Mouse (Mus musculus) liver, adult 2 months (tissue): Measurements from ENCODE around the gene Chst15. TPM values are rescaled to one million over a fixed set of nuclear protein-coding genes. Genes with fewer than 3 reads are reported as not detected.

Experiments used
- DNase-seq: peaks from one replicate; pipeline ENCODE4 v3.0.0-alpha.2; 2011; ENCODE audit warnings: low read depth, low spot score; ENCODE audit errors: extremely low read depth
- H3K27ac ChIP-seq: fragments of 200-500 bp; replicated peaks from 2 replicates; pipeline ENCODE4 v1.5.1; 2012; ENCODE audit warnings: low read depth, mild to moderate bottlenecking, control low read depth, inconsistent platforms, low read length; ENCODE audit not compliant: insufficient read depth
- H3K27me3 ChIP-seq: fragments of 200-500 bp; 2 replicates; pipeline ENCODE4 v1.6.1; 2012; ENCODE audit warnings: mild to moderate bottlenecking, moderate library complexity, low read length, inconsistent platforms; ENCODE audit not compliant: control insufficient read depth, insufficient read depth
- H3K36me3 ChIP-seq: fragments of 200-500 bp; 2 replicates; pipeline ENCODE4 v1.6.1; 2012; ENCODE audit warnings: low read length, inconsistent platforms; ENCODE audit not compliant: control insufficient read depth, insufficient read depth
- H3K4me1 ChIP-seq: fragments of 200-500 bp; 2 replicates; pipeline ENCODE4 v1.6.1; 2011; ENCODE audit warnings: low read length; ENCODE audit not compliant: control insufficient read depth, insufficient read depth
- H3K4me3 ChIP-seq: fragments of 200-500 bp; 2 replicates; pipeline ENCODE4 v1.5.1; 2011; ENCODE audit warnings: low read depth, mild to moderate bottlenecking, control low read depth, low read length, moderate library complexity; ENCODE audit not compliant: insufficient read depth
- H3K79me2 ChIP-seq: fragments of 200-500 bp; 2 replicates; pipeline ENCODE4 v1.6.1; 2012; ENCODE audit warnings: inconsistent platforms, mild to moderate bottlenecking, low read length, moderate library complexity; ENCODE audit not compliant: control insufficient read depth, insufficient read depth
- H3K9ac ChIP-seq: fragments of 200-500 bp; 2 replicates; pipeline ENCODE4 v1.6.1; 2012; ENCODE audit warnings: low read depth, mild to moderate bottlenecking, control low read depth, inconsistent platforms, low read length
- CTCF ChIP-seq: fragments of 200-500 bp; IDR thresholded peaks from 2 replicates; pipeline ENCODE4 v1.5.1; 2011; ENCODE audit warnings: low read depth, low read length, control low read depth
- POLR2A ChIP-seq: fragments of 200-500 bp; IDR thresholded peaks from 2 replicates; pipeline ENCODE4 v1.6.1; 2011; ENCODE audit warnings: low read length, control low read depth; ENCODE audit not compliant: insufficient read depth; ENCODE audit errors: extremely low read depth
- WGBS: fragments of 180-500 bp; shearing (Covaris S2); methylation state at CpG from one replicate; pipeline ENCODE4 v1.1.7; 2018; 5-methylcytosine and 5-hydroxymethylcytosine counted together
- polyA plus RNA-seq: library from polyadenylated mRNA; depleted of rRNA; stranded (reverse); fragments of >200 nt; gene quantifications from 2 replicates; pipeline ENCODE4 v1.2.3, GENCODE M21; 2012; rRNA removed
- total RNA-seq: library from RNA; depleted of rRNA; stranded (reverse); fragments of >200 nt; gene quantifications from 2 replicates; pipeline ENCODE4 v1.2.3, GENCODE M21; 2014; rRNA removed

Chst15 gene
- total RNA-seq: 6.5 and 10.4 TPM in 2 replicates
- polyA plus RNA-seq: 3.0 and 4.3 TPM in 2 replicates

DNA sequence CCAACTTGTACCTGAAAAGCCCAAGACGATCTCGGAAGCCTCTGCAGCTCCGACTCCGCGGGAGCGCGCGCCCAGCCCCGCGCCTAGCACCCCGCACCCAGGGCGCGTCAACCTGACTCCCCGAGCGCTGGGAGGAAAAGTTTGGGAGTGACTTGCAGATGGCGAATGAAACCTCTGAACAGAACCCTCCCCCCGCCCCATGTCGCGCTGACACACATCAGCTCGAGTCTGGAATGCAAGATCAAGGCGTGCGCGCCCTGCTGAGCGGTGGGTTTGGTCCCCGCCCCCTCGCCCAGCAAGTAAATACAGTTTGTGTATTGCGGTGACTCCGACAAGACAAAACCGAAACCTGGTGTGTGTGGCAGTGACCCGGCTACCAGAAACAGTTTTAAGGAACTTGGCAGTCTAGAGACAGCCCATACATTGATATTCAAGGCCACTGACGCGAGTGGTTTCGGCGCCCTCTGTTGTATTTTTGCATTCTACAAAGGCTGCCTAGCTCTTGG is at the start of gene Chst15:
Gene Chst15, minus strand, starts transcription at position 193 of the 506 bp plus-strand sequence.
- no peaks in the 10 kb centered on the region; the same call in 1 of the 2 replicates for H3K79me2 ChIP-seq
- peak within 1 kb of the TSS; percentile 85 for H3K4me3 ChIP-seq
- 2% methylated on average over 34 of the region's 34 CpGs for WGBS
- peak within 1 kb of the TSS; percentile 89 for H3K27ac ChIP-seq
- peak within 1 kb of the TSS; percentile 91 for H3K9ac ChIP-seq
- DNase-seq: peak; percentile 36
- 0 out of 2 replicates have a peak, but pooled peaks cover 4% of the 10 kb centered on the region for H3K27me3 ChIP-seq
- 0 out of 2 replicates have a peak, but pooled peaks have one; percentile 36 for TF ChIP-seq POLR2A
- no peak for TF ChIP-seq CTCF
- H3K36me3 ChIP-seq: no peaks in the 10 kb centered on the region
- no peaks in the 10 kb centered on the region for H3K4me1 ChIP-seq

DNA sequence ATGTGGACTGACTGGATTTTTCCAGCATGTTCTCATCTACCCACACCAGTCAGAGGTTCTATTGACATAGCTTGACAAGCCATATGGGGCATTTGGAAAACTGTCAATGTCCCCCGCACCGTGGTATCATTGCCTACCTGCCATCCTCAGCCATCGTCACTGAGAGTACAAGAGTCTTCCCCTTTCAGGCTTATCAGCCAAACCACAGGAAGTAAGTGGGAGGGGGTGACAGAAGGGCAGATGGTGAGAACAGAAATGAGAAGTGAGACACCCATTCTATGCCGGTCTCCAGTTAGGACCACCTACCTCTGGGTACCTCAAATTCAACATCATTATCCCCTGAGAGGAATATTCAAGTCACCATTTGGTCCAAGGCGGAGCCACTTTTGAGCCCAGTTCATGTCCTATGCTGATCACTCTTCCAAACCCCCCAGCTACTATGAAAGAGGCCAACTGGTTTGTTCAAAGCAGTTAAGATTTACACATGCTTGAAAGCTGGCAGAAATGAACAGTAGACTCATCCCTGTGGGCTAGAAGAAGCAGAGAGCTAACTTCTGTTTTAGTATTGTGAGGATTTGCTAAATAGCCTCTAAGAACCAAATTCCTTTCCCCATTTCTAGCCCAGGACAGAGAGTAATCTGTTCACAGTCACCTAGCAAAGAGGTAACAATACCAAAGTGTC is 48.8 kb upstream of the Chst15 start:
- H3K4me1 ChIP-seq: no peaks in the 10 kb centered on the region
- no peaks in the 10 kb centered on the region for H3K36me3 ChIP-seq
- DNase-seq: peak; percentile 4
- 76% methylated on average over 5 of the region's 5 CpGs for WGBS
- no peak overlapping the region for H3K27ac ChIP-seq
- no peak for TF ChIP-seq POLR2A
- no peak overlapping the region for H3K4me3 ChIP-seq
- H3K9ac ChIP-seq: no peak overlapping the region
- H3K79me2 ChIP-seq: no peaks in the 10 kb centered on the region
- H3K27me3 ChIP-seq: no peaks in the 10 kb centered on the region

DNA sequence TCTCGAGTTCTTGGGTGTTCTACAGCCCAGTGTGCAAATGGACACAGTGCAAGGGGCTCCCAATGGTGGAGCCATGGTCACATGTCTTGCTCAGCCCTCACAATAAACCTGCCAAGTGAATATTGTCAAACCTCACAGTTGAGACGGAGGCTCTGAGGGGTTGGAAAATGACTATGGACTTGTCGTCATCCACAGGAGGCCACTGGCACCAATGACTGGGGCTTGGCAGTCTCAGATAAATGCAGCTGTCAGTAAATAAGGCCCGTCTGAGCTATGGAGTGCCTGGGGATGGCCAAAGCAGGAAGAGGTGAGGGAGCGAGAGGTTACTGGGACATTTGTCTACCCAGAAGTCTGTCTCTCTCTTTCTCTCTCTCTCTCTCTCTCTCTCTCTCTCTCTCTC is 48.1 kb upstream of the Chst15 start:
- TF ChIP-seq CTCF: no peak
- TF ChIP-seq POLR2A: no peak
- Histone ChIP-seq H3K36me3 (no peaks in the 10 kb centered on the region), H3K9ac (no peak overlapping the region), H3K4me1 (no peaks in the 10 kb centered on the region), H3K79me2 (no peaks in the 10 kb centered on the region), H3K4me3 (no peak overlapping the region), H3K27ac (no peak overlapping the region), H3K27me3 (no peaks in the 10 kb centered on the region)
- no peak for DNase-seq
- 83% methylated on average over 5 of the region's 5 CpGs for WGBS

GRCm38 (mm10) chr7:132364506-132364905 is 47.5 kb upstream of the Chst15 start:
- Histone ChIP-seq H3K79me2 (no peaks in the 10 kb centered on the region), H3K9ac (no peak overlapping the region), H3K36me3 (no peaks in the 10 kb centered on the region), H3K4me1 (no peaks in the 10 kb centered on the region), H3K27me3 (no peaks in the 10 kb centered on the region), H3K4me3 (no peak overlapping the region), H3K27ac (no peak overlapping the region)
- 56% methylated on average over 5 of the region's 5 CpGs for WGBS
- TF ChIP-seq CTCF (no peak), POLR2A (no peak)
- DNase-seq: no peak

DNA sequence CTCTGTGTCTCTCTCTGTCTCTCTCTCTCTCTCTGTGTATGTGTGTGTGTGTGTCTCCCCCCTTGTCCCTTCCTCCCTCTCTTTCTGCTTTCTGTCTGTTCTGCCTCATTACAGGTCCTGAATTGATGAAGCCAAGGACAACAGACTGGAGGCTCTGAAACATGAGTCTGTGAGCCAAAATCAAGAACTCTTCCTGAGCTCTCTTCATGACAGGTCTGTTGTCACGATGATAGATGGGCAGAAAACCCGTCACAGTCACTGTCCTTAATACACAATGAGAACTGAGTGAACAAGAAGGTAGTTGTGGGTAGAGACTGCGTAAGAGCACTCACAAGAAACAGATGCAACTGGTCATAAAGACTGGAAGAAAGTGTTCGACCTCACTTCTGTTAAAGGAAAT is 43.3 kb upstream of the Chst15 start:
- no peak overlapping the region for H3K9ac ChIP-seq
- 0 out of 2 replicates have a peak, but pooled peaks cover 2% of the 10 kb centered on the region for H3K4me1 ChIP-seq
- H3K27ac ChIP-seq: no peak overlapping the region
- H3K36me3 ChIP-seq: no peaks in the 10 kb centered on the region
- H3K79me2 ChIP-seq: no peaks in the 10 kb centered on the region
- no peak overlapping the region for H3K4me3 ChIP-seq
- no peak for TF ChIP-seq CTCF
- TF ChIP-seq POLR2A: no peak
- DNase-seq: no peak
- H3K27me3 ChIP-seq: no peaks in the 10 kb centered on the region
- 89% methylated on average over 4 of the region's 4 CpGs for WGBS

- DNase-seq: peak; percentile 48
- TF ChIP-seq POLR2A: no peak
- TF ChIP-seq CTCF: no peak
- no peaks in the 10 kb centered on the region for H3K36me3 ChIP-seq
- peak overlapping the region; percentile 67 for H3K27ac ChIP-seq
- H3K9ac ChIP-seq: no peak overlapping the region
- H3K27me3 ChIP-seq: no peaks in the 10 kb centered on the region
- WGBS: 48% methylated on average over 4 of the region's 4 CpGs
- H3K79me2 ChIP-seq: no peaks in the 10 kb centered on the region
- H3K4me3 ChIP-seq: no peak overlapping the region
- H3K4me1 ChIP-seq: 0 out of 2 replicates have a peak, but pooled peaks cover 2% of the 10 kb centered on the region
Observed at GRCm38 (mm10) chr7:132358709-132359108, 41.7 kb upstream of the Chst15 start.
